Mouse (Mus musculus) heart, adult 2 months (tissue): ENCODE results near the gene Rassf10.

Experiments
- CTCF ChIP-seq: fragments of 200-600 bp; IDR thresholded peaks from 2 replicates; pipeline ENCODE4 v1.8.1; 2022; ENCODE audit warnings: antibody characterized with exemption, mild to moderate bottlenecking, moderate library complexity
- POLR2A ChIP-seq: fragments of 200-500 bp; IDR thresholded peaks from 2 replicates; pipeline ENCODE4 v1.6.1; 2011; ENCODE audit warnings: mild to moderate bottlenecking, low read depth, low read length, control low read depth; ENCODE audit not compliant: insufficient read depth

GRCm38 (mm10) chr7:112957630-112958029 lies 3.9 kb downstream of the Rassf10 start:
- no peak for TF ChIP-seq POLR2A
- no peak for TF ChIP-seq CTCF
